Mouse (Mus musculus): Measurements from ENCODE around the gene Bmpr1a. TPM values are rescaled to one million over a fixed set of nuclear protein-coding genes. Genes with fewer than 3 reads are reported as not detected.

Gene Bmpr1a
- polyA plus RNA-seq, 1 experiment, result 3.3 TPM

GRCm38 (mm10) chr14:34445348-34445747 is 57.8 kb downstream of the Bmpr1a start:
- no peaks in the 10 kb centered on the region for H3K27me3 ChIP-seq (ENCODE audit: control insufficient read depth, insufficient read depth, low read length)
- peaks cover 28% of the 10 kb centered on the region for H3K36me3 ChIP-seq (ENCODE audit: control insufficient read depth, insufficient read depth, low read length)
- no peak overlapping the region for H3K4me3 ChIP-seq (ENCODE audit: low read depth, low read length)
- no peaks in the 10 kb centered on the region for H3K4me1 ChIP-seq (ENCODE audit: control insufficient read depth, insufficient read depth, insufficient read length, low read length)
- no peak overlapping the region for H3K27ac ChIP-seq (ENCODE audit: insufficient read depth, low read depth, low read length)
- 89% methylated on average over 3 of the region's 3 CpGs for WGBS
- TF ChIP-seq POLR2A (IDR thresholded peaks at IDR 0.05; ENCODE audit: low read depth, low read length) (no peak), CTCF (IDR thresholded peaks at IDR 0.05; ENCODE audit: extremely low read depth, insufficient read length, insufficient replicate concordance, low read depth, low read length) (no peak)

- Histone ChIP-seq H3K36me3 (ENCODE audit: control insufficient read depth, insufficient read depth, low read length) (peaks cover 31% of the 10 kb centered on the region), H3K27me3 (ENCODE audit: control insufficient read depth, insufficient read depth, low read length) (no peaks in the 10 kb centered on the region), H3K27ac (ENCODE audit: insufficient read depth, low read depth, low read length) (no peak overlapping the region), H3K4me1 (ENCODE audit: control insufficient read depth, insufficient read depth, insufficient read length, low read length) (no peaks in the 10 kb centered on the region), H3K4me3 (ENCODE audit: low read depth, low read length) (no peak overlapping the region)
- TF ChIP-seq CTCF (IDR thresholded peaks at IDR 0.05; ENCODE audit: extremely low read depth, insufficient read length, insufficient replicate concordance, low read depth, low read length) (no peak), POLR2A (IDR thresholded peaks at IDR 0.05; ENCODE audit: low read depth, low read length) (no peak)
These were observed 58.2 kb downstream of the Bmpr1a start for GRCm38 (mm10) chr14:34444924-34445323.

DNA sequence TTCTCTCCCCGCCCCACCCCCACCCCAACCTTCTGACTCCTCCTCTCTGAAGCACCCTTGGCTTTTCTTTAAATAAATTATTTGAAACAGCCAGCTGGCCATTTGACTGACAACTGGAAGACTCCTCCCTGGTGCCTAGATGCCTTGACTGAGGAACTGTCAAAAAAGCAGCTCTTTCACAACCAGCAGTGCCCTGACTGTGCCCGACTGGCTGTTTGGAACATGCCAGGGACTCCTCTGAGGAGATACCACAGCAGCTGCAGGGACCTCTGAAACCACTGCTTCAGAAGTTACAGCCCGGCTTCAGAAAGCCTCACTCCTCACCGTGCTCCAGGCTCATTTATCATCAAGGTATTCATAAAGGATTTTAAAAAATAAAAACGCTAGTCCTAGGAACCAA is 58.8 kb downstream of the Bmpr1a start:
- Histone ChIP-seq H3K4me1 (ENCODE audit: control insufficient read depth, insufficient read depth, insufficient read length, low read length) (no peaks in the 10 kb centered on the region), H3K36me3 (ENCODE audit: control insufficient read depth, insufficient read depth, low read length) (peaks cover 34% of the 10 kb centered on the region), H3K27ac (ENCODE audit: insufficient read depth, low read depth, low read length) (no peak overlapping the region), H3K4me3 (ENCODE audit: low read depth, low read length) (no peak overlapping the region), H3K27me3 (ENCODE audit: control insufficient read depth, insufficient read depth, low read length) (no peaks in the 10 kb centered on the region)
- 79% methylated on average over 5 of the region's 5 CpGs for WGBS
- TF ChIP-seq POLR2A (IDR thresholded peaks at IDR 0.05; ENCODE audit: low read depth, low read length) (no peak), CTCF (IDR thresholded peaks at IDR 0.05; ENCODE audit: extremely low read depth, insufficient read length, insufficient replicate concordance, low read depth, low read length) (no peak)

- peaks cover 40% of the 10 kb centered on the region for H3K36me3 ChIP-seq (ENCODE audit: control insufficient read depth, insufficient read depth, low read length)
These were observed 60.6 kb downstream of the Bmpr1a start for GRCm38 (mm10) chr14:34442531-34442930.

GRCm38 (mm10) chr14:34440526-34441066 is 62.5 kb downstream of the Bmpr1a start:
- no peaks in the 10 kb centered on the region for H3K4me1 ChIP-seq (ENCODE audit: control insufficient read depth, insufficient read depth, insufficient read length, low read length)
- no peaks in the 10 kb centered on the region for H3K27me3 ChIP-seq (ENCODE audit: control insufficient read depth, insufficient read depth, low read length)
- 85% methylated on average over 3 of the region's 3 CpGs for WGBS
- TF ChIP-seq POLR2A (IDR thresholded peaks at IDR 0.05; ENCODE audit: low read depth, low read length), result no peak
- no peak for TF ChIP-seq CTCF (IDR thresholded peaks at IDR 0.05; ENCODE audit: extremely low read depth, insufficient read length, insufficient replicate concordance, low read depth, low read length)
- H3K36me3 ChIP-seq (ENCODE audit: control insufficient read depth, insufficient read depth, low read length), result peaks cover 30% of the 10 kb centered on the region
- no peak overlapping the region for H3K4me3 ChIP-seq (ENCODE audit: low read depth, low read length)
- no peak overlapping the region for H3K27ac ChIP-seq (ENCODE audit: insufficient read depth, low read depth, low read length)

More at GRCm38 (mm10) chr14:34442531-34442930, 60.6 kb downstream of the Bmpr1a start:
- H3K4me1 ChIP-seq (ENCODE audit: control insufficient read depth, insufficient read depth, insufficient read length, low read length), result no peaks in the 10 kb centered on the region
- H3K27me3 ChIP-seq (ENCODE audit: control insufficient read depth, insufficient read depth, low read length), result no peaks in the 10 kb centered on the region
- no peak overlapping the region for H3K4me3 ChIP-seq (ENCODE audit: low read depth, low read length)
- H3K27ac ChIP-seq (ENCODE audit: insufficient read depth, low read depth, low read length), result no peak overlapping the region
- 85% methylated on average over 4 of the region's 4 CpGs for WGBS
- no peak for TF ChIP-seq CTCF (IDR thresholded peaks at IDR 0.05; ENCODE audit: extremely low read depth, insufficient read length, insufficient replicate concordance, low read depth, low read length)
- TF ChIP-seq POLR2A (IDR thresholded peaks at IDR 0.05; ENCODE audit: low read depth, low read length), result no peak

DNA sequence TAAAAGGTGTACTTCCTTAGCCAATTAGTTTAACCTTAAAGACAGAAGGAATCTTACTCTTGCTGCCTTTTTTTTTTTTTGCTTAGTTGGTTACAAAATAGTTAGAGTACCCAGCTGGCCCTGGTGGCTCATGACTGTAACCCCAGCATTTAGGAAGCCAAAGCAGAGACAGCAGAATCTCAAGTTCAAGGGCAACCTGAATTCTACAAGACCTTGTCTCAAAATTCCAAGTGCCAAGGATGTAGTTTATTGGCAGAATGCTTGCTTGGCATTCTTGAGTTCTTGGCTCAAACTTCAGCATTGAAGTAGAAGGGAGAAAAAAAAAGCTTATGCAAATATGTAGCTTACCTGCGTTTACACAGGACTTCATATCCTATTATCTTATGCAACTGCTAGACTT is 74.1 kb downstream of the Bmpr1a start:
- Histone ChIP-seq H3K4me1 (ENCODE audit: control insufficient read depth, insufficient read depth, insufficient read length, low read length) (no peaks in the 10 kb centered on the region), H3K36me3 (ENCODE audit: control insufficient read depth, insufficient read depth, low read length) (peaks cover 38% of the 10 kb centered on the region), H3K4me3 (ENCODE audit: low read depth, low read length) (no peak overlapping the region), H3K27ac (ENCODE audit: insufficient read depth, low read depth, low read length) (no peak overlapping the region), H3K27me3 (ENCODE audit: control insufficient read depth, insufficient read depth, low read length) (no peaks in the 10 kb centered on the region)
- WGBS, result 58% methylated on average over 1 of the region's 1 CpGs
- TF ChIP-seq POLR2A (IDR thresholded peaks at IDR 0.05; ENCODE audit: low read depth, low read length) (no peak), CTCF (IDR thresholded peaks at IDR 0.05; ENCODE audit: extremely low read depth, insufficient read length, insufficient replicate concordance, low read depth, low read length) (no peak)

DNA sequence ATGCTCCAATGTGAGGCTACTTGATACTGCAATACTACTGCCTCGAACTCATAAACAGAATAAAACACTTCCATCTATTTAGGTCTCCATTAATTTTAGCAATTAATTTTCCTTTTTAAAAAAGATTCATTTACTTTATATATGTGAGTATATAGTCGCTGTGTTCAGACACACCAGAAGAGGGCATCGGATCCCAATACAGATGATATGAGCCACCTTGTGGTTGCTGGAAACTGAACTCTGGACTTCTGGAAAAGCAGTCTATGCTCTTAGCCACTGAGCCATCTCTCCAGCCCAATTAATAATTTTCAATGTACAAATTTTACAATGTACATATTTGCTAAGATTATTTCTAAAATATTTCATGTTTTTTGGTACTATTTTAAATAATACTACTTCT is 74.9 kb downstream of the Bmpr1a start:
- H3K36me3 ChIP-seq (ENCODE audit: control insufficient read depth, insufficient read depth, low read length), result peaks cover 41% of the 10 kb centered on the region
- no peak overlapping the region for H3K4me3 ChIP-seq (ENCODE audit: low read depth, low read length)
- TF ChIP-seq POLR2A (IDR thresholded peaks at IDR 0.05; ENCODE audit: low read depth, low read length) (no peak), CTCF (IDR thresholded peaks at IDR 0.05; ENCODE audit: extremely low read depth, insufficient read length, insufficient replicate concordance, low read depth, low read length) (no peak)
- H3K27me3 ChIP-seq (ENCODE audit: control insufficient read depth, insufficient read depth, low read length), result no peaks in the 10 kb centered on the region
- 91% methylated on average over 3 of the region's 3 CpGs for WGBS
- H3K4me1 ChIP-seq (ENCODE audit: control insufficient read depth, insufficient read depth, insufficient read length, low read length), result no peaks in the 10 kb centered on the region
- H3K27ac ChIP-seq (ENCODE audit: insufficient read depth, low read depth, low read length), result no peak overlapping the region

All from small intestine, adult 2 months (tissue).